Mouse (Mus musculus) ES-Bruce4 (cell line): ENCODE data around the gene Zxdc. TPM values are rescaled to one million over a fixed set of nuclear protein-coding genes. Genes with fewer than 3 reads are reported as not detected.

Source experiments
- H3K27ac ChIP-seq: 2 replicates; pipeline ENCODE4 v1.5.1; 2012; ENCODE audit warnings: low read length, inconsistent platforms; ENCODE audit not compliant: insufficient read depth
- H3K27me3 ChIP-seq: 2 replicates; pipeline ENCODE4 v1.6.1; 2012; ENCODE audit warnings: mild to moderate bottlenecking, low read length, inconsistent platforms; ENCODE audit not compliant: control insufficient read depth, poor library complexity, insufficient read depth, severe bottlenecking
- H3K36me3 ChIP-seq: 2 replicates; pipeline ENCODE4 v1.6.1; 2012; ENCODE audit warnings: inconsistent platforms, mild to moderate bottlenecking, low read length, moderate library complexity; ENCODE audit not compliant: control insufficient read depth, poor library complexity, insufficient read depth, severe bottlenecking
- H3K4me1 ChIP-seq: one replicate; pipeline ENCODE4 v1.8.1; 2011; ENCODE audit warnings: low read length; ENCODE audit not compliant: control insufficient read depth, insufficient read depth
- H3K4me3 ChIP-seq: 2 replicates; pipeline ENCODE4 v1.5.1; 2011; ENCODE audit warnings: low read depth, mild to moderate bottlenecking, low read length
- H3K9ac ChIP-seq: 2 replicates; pipeline ENCODE4 v1.6.1; 2012; ENCODE audit warnings: low read depth, mild to moderate bottlenecking, inconsistent platforms; ENCODE audit not compliant: poor library complexity, severe bottlenecking
- H3K9me3 ChIP-seq: replicated peaks from 2 replicates; pipeline ENCODE4 v1.6.1; 2012; ENCODE audit warnings: mild to moderate bottlenecking, low read length, inconsistent platforms; ENCODE audit not compliant: control insufficient read depth, poor library complexity, insufficient read depth, severe bottlenecking
- CTCF ChIP-seq: IDR thresholded peaks from one replicate; pipeline ENCODE4 v1.8.1; 2011; ENCODE audit warnings: low read depth, low read length
- EP300 ChIP-seq: IDR thresholded peaks from 2 replicates; pipeline ENCODE4 v1.6.1; 2011; ENCODE audit warnings: low read depth, low read length; ENCODE audit not compliant: insufficient read depth
- POLR2A ChIP-seq: IDR thresholded peaks from one replicate; pipeline ENCODE4 v1.8.1; 2011; ENCODE audit warnings: low read length; ENCODE audit not compliant: insufficient read depth
- polyA plus RNA-seq: library from polyadenylated mRNA; stranded (reverse); fragments of >200 nt; gene quantifications from 2 replicates; pipeline ENCODE4 v1.2.4, GENCODE M21; 2011; ENCODE audit warnings: low read depth; ENCODE audit not compliant: missing spikeins, insufficient read depth, insufficient read length

Gene Zxdc
- polyA plus RNA-seq, 1 experiment = 11.7 TPM

DNA sequence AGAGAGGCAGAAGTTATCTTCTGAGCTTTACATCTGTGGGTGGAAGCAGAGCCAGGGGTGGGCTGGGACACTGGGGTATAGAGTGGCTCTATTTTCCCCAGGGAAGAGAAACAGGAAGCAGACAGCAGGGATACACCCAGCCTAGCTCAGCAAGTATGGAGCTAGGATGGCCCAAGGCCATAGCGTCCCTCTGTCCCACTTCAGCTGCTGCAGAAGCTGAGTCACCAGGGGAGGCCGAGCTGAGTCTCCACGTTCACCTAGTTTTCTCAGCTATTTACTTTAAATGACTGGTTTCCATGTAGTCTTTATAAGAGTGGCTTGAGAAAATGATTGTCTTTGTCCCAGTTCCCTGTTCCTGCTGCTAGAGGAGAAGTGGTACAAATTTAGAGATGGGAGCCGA lies 20.8 kb upstream of the Zxdc start:
- H3K4me1 ChIP-seq = no peaks in the 10 kb centered on the region
- no peaks in the 10 kb centered on the region for H3K9me3 ChIP-seq
- H3K9ac ChIP-seq = no peak overlapping the region
- no peak overlapping the region for H3K4me3 ChIP-seq
- TF ChIP-seq POLR2A = no peak
- no peak for TF ChIP-seq CTCF
- no peak for TF ChIP-seq EP300
- no peaks in the 10 kb centered on the region for H3K36me3 ChIP-seq
- no peak overlapping the region for H3K27ac ChIP-seq
- no peaks in the 10 kb centered on the region for H3K27me3 ChIP-seq

DNA sequence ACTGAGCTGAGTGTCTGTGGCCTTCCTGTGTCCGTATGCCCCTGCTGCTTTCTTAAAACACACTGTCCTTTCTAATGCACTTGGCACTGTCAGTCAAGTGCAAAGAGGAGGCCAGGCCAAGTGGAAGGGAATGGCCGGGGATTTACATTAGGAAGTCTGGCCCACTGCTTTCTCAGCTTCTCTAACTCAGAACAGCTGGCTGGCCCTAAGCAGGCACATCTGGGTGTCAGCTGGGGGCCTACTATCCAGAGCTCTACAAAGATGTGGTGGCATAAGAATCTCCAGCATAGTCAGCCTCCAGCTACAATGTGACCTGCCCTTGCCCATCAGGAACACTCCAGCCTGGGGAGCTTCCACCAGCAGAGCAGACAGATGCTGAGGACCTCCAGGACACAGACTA lies 19.3 kb upstream of the Zxdc start:
- TF ChIP-seq EP300 (no peak), POLR2A (no peak), CTCF (no peak)
- Histone ChIP-seq H3K9me3 (no peaks in the 10 kb centered on the region), H3K27me3 (no peaks in the 10 kb centered on the region)

DNA sequence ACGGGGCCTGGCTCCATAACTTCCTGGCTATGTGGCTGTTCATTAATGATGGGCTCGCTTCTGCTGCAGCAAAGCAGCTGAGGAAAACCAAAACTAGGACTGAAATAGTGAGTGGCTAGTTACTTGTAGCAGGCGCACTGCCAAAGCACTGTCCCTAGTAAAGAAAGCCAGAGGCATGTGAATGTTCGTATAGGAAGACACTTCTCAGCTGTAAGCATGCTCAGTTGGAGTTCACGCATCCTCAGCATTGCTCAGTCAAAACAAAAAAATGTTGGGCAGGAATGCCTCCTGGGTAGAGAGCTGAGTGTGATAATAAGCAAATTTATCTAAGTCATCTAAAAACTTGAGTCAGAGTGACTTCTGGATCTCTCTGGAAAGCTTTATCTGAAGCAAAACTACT lies 11.2 kb upstream of the Zxdc start:
- Histone ChIP-seq H3K27ac (no peak overlapping the region), H3K4me3 (no peak overlapping the region), H3K9me3 (no peaks in the 10 kb centered on the region), H3K27me3 (no peaks in the 10 kb centered on the region), H3K4me1 (peaks cover 2% of the 10 kb centered on the region), H3K9ac (no peak overlapping the region), H3K36me3 (no peaks in the 10 kb centered on the region)
- TF ChIP-seq CTCF = no peak
- no peak for TF ChIP-seq EP300
- TF ChIP-seq POLR2A = no peak

More for the DNA sequence above, 19.3 kb upstream of the Zxdc start:
- Histone ChIP-seq H3K4me3 (no peak overlapping the region), H3K4me1 (no peaks in the 10 kb centered on the region), H3K27ac (no peak overlapping the region), H3K9ac (no peak overlapping the region), H3K36me3 (no peaks in the 10 kb centered on the region)

DNA sequence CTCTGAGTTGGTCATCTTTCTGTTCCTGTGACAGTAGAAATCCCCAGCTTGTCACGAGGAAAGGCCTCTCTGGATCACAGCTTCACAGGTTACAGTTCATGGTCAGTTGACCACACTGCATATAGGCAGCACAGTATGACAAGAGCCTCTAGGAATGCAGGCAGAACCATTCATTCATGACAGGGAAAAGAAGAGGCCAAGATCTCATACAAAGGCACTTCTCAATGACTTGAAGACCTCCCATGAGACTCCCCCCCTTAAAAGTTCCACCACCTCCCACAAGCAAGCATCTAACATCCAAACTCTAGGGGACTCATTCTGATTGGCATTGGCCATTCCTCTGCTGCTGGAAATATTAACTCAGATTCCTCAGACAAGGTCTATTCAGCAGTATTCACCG lies 9.8 kb upstream of the Zxdc start:
- H3K27ac ChIP-seq = no peak overlapping the region
- H3K4me3 ChIP-seq = no peak overlapping the region
- no peaks in the 10 kb centered on the region for H3K36me3 ChIP-seq
- TF ChIP-seq POLR2A (no peak), EP300 (no peak), CTCF (no peak)
- H3K4me1 ChIP-seq = peaks cover 2% of the 10 kb centered on the region
- H3K9me3 ChIP-seq = no peaks in the 10 kb centered on the region
- H3K27me3 ChIP-seq = no peaks in the 10 kb centered on the region
- H3K9ac ChIP-seq = no peak overlapping the region

DNA sequence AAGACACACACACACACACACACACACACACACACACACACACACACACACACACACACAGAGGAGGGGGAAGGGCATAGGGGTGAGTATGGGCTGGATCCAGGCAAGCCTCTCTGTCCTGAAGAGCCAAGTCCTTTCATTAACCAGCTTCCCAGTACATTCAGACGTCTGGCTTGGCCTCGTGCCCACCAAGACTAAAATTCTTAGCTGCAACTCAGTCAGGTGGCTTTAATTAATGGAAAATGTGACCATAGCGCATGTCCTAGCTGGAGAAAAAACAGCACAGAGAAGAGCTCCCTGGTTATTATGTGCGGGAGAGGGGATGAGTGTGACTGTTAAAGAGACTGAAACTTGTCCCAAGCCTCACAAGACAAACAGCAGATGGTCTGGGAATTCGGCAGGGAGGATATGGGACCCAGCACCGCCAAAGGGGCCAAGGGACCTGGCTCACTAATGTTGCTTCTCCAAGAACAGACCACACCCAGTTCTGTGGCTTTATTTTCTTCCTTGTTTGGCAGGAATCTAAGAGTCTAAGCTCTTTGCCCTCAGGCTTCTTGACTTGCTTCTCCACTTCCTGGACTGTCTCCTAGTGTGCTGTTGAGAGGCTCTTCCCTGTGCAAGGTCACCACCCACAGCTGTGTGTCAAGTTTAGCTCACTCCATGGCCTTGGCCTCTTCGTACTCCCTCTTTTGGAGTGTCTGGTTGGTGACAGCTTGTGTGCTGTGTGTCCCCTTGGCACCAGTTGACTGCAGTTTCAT lies 9.1 kb upstream of the Zxdc start:
- Histone ChIP-seq H3K4me3 (no peak overlapping the region), H3K9me3 (no peaks in the 10 kb centered on the region), H3K27me3 (no peaks in the 10 kb centered on the region), H3K27ac (no peak overlapping the region), H3K36me3 (no peaks in the 10 kb centered on the region), H3K4me1 (peaks cover 2% of the 10 kb centered on the region), H3K9ac (no peak overlapping the region)
- no peak for TF ChIP-seq CTCF
- no peak for TF ChIP-seq POLR2A
- TF ChIP-seq EP300 = no peak

DNA sequence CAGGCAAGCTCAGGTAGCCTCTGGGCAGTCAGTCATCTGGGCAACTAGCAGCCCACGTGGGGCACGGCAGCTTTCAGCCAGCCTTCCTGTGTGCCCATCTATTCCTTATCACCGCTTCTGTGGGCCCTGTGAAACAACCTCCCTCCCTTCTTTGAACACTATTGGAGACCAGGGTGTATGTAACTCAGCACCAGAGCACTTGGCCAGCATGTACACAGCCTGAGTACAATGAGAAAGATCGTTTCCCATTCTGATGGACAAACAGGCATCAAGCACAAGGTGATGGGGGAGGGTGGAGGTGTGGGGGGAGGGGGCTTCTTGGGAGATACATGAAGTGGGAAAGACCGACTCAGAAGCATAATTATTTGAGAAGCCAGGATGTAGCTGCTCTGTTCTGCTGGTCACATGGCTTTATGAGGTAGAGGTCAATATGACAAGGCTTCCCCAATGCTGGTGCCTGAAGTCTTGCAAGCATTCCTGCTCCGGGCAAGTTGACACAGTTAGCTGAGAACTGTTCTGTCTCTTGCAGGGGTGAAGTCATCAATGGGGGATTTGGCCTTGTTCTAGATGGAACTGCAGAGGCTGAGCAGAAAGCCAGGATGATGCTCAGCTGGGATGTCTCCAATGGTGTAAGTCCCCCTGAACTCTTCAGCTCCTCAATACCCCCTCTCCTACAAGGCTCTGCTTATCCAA lies 8.2 kb upstream of the Zxdc start:
- H3K27ac ChIP-seq = no peak overlapping the region

More for the DNA sequence above, 8.2 kb upstream of the Zxdc start:
- no peaks in the 10 kb centered on the region for H3K9me3 ChIP-seq
- H3K4me1 ChIP-seq = peaks cover 2% of the 10 kb centered on the region
- H3K36me3 ChIP-seq = no peaks in the 10 kb centered on the region
- H3K4me3 ChIP-seq = no peak overlapping the region
- no peaks in the 10 kb centered on the region for H3K27me3 ChIP-seq
- no peak overlapping the region for H3K9ac ChIP-seq
- TF ChIP-seq CTCF = no peak
- no peak for TF ChIP-seq EP300
- no peak for TF ChIP-seq POLR2A
